Mouse (Mus musculus): ENCODE results near the gene Ldhc. TPM values are rescaled to one million over a fixed set of nuclear protein-coding genes. Genes with fewer than 3 reads are reported as not detected.

The Ldhc gene
- polyA plus RNA-seq, 1 experiment from 2014 or later: not detected

- H3K27me3 ChIP-seq: no peaks in the 10 kb centered on the region
- no peak for ATAC-seq (replicated peaks)
- peaks cover 23% of the 10 kb centered on the region for H3K4me1 ChIP-seq
These were observed 25.9 kb upstream of the Ldhc start for GRCm38 (mm10) chr7:46834994-46835610.

GRCm38 (mm10) chr7:46836357-46836756 lies 24.6 kb upstream of the Ldhc start:
- no peak for ATAC-seq (replicated peaks)

More at GRCm38 (mm10) chr7:46834994-46835610, 25.9 kb upstream of the Ldhc start:
- Histone ChIP-seq H3K27ac (replicated peaks) (no peak overlapping the region), H3K9ac (replicated peaks) (no peak overlapping the region), H3K36me3 (no peaks in the 10 kb centered on the region), H3K4me2 (replicated peaks) (no peak overlapping the region), H3K9me3 (no peaks in the 10 kb centered on the region), H3K4me3 (no peak overlapping the region)
- 24% methylated on average over 14 of the region's 14 CpGs for WGBS

GRCm38 (mm10) chr7:46837073-46837472 lies 23.9 kb upstream of the Ldhc start:
- Histone ChIP-seq H3K27ac (replicated peaks) (no peak overlapping the region), H3K4me3 (no peak overlapping the region), H3K4me1 (peaks cover 23% of the 10 kb centered on the region), H3K4me2 (replicated peaks) (no peak overlapping the region), H3K27me3 (no peaks in the 10 kb centered on the region), H3K9me3 (no peaks in the 10 kb centered on the region), H3K36me3 (no peaks in the 10 kb centered on the region), H3K9ac (replicated peaks) (no peak overlapping the region)
- ATAC-seq (replicated peaks): no peak
- 48% methylated on average over 5 of the region's 5 CpGs for WGBS

More at GRCm38 (mm10) chr7:46836357-46836756, 24.6 kb upstream of the Ldhc start:
- Histone ChIP-seq H3K27ac (replicated peaks) (no peak overlapping the region), H3K36me3 (no peaks in the 10 kb centered on the region), H3K9me3 (no peaks in the 10 kb centered on the region), H3K4me1 (peaks cover 23% of the 10 kb centered on the region), H3K27me3 (no peaks in the 10 kb centered on the region), H3K9ac (replicated peaks) (no peak overlapping the region), H3K4me3 (no peak overlapping the region), H3K4me2 (replicated peaks) (no peak overlapping the region)
- 90% methylated on average over 5 of the region's 5 CpGs for WGBS

GRCm38 (mm10) chr7:46838104-46838671 lies 22.8 kb upstream of the Ldhc start:
- Histone ChIP-seq H3K4me1 (peaks cover 23% of the 10 kb centered on the region), H3K27me3 (no peaks in the 10 kb centered on the region), H3K4me3 (no peak overlapping the region), H3K9ac (replicated peaks) (0 out of 2 replicates have a peak overlapping the region, but pooled peaks have one; percentile 10), H3K4me2 (replicated peaks) (peak overlapping the region; percentile 31), H3K27ac (replicated peaks) (peak overlapping the region; percentile 81), H3K9me3 (no peaks in the 10 kb centered on the region), H3K36me3 (no peaks in the 10 kb centered on the region)
- WGBS: 2% methylated on average over 8 of the region's 9 CpGs
- peak; percentile 72 for ATAC-seq (replicated peaks)

- peaks cover 23% of the 10 kb centered on the region for H3K4me1 ChIP-seq
- H3K4me3 ChIP-seq: 0 out of 2 replicates have a peak overlapping the region, but pooled peaks have one; percentile 14
- 9% methylated on average over 8 of the region's 8 CpGs for WGBS
- H3K9me3 ChIP-seq: no peaks in the 10 kb centered on the region
- ATAC-seq (replicated peaks): peak; percentile 87
- no peaks in the 10 kb centered on the region for H3K36me3 ChIP-seq
- H3K27ac ChIP-seq (replicated peaks): peak overlapping the region; percentile 81
- H3K9ac ChIP-seq (replicated peaks): no peak overlapping the region
- H3K27me3 ChIP-seq: no peaks in the 10 kb centered on the region
- H3K4me2 ChIP-seq (replicated peaks): peak overlapping the region; percentile 31
These were observed 22.1 kb upstream of the Ldhc start for GRCm38 (mm10) chr7:46838891-46839302.

GRCm38 (mm10) chr7:46839446-46839845 lies 21.6 kb upstream of the Ldhc start:
- H3K27me3 ChIP-seq: no peaks in the 10 kb centered on the region
- H3K36me3 ChIP-seq: no peaks in the 10 kb centered on the region
- H3K9me3 ChIP-seq: no peaks in the 10 kb centered on the region
- H3K4me3 ChIP-seq: no peak overlapping the region
- peak overlapping the region; percentile 31; the same call in 1 of the 2 replicates for H3K4me2 ChIP-seq (replicated peaks)
- no peak overlapping the region for H3K9ac ChIP-seq (replicated peaks)
- WGBS: 46% methylated on average over 7 of the region's 7 CpGs
- H3K4me1 ChIP-seq: peaks cover 23% of the 10 kb centered on the region
- H3K27ac ChIP-seq (replicated peaks): peak overlapping the region; percentile 81
- no peak for ATAC-seq (replicated peaks)

GRCm38 (mm10) chr7:46839861-46840260 lies 21.1 kb upstream of the Ldhc start:
- H3K36me3 ChIP-seq: no peaks in the 10 kb centered on the region
- no peak overlapping the region for H3K4me2 ChIP-seq (replicated peaks)
- 74% methylated on average over 5 of the region's 5 CpGs for WGBS
- no peaks in the 10 kb centered on the region for H3K27me3 ChIP-seq
- no peak for ATAC-seq (replicated peaks)
- H3K27ac ChIP-seq (replicated peaks): no peak overlapping the region
- no peak overlapping the region for H3K9ac ChIP-seq (replicated peaks)
- no peaks in the 10 kb centered on the region for H3K9me3 ChIP-seq
- H3K4me1 ChIP-seq: peaks cover 23% of the 10 kb centered on the region
- H3K4me3 ChIP-seq: no peak overlapping the region

- peaks cover 27% of the 10 kb centered on the region for H3K4me1 ChIP-seq
- no peak overlapping the region for H3K4me3 ChIP-seq
- no peaks in the 10 kb centered on the region for H3K36me3 ChIP-seq
- H3K27me3 ChIP-seq: no peaks in the 10 kb centered on the region
- no peak overlapping the region for H3K27ac ChIP-seq (replicated peaks)
- 51% methylated on average over 4 of the region's 4 CpGs for WGBS
- H3K9me3 ChIP-seq: no peaks in the 10 kb centered on the region
- no peak overlapping the region for H3K4me2 ChIP-seq (replicated peaks)
- no peak overlapping the region for H3K9ac ChIP-seq (replicated peaks)
- no peak for ATAC-seq (replicated peaks)
These were observed 20.7 kb upstream of the Ldhc start for GRCm38 (mm10) chr7:46840326-46840725.

- H3K4me3 ChIP-seq: no peak within 1 kb of the TSS
- 25% methylated on average over 6 of the region's 6 CpGs for WGBS
- no peak within 1 kb of the TSS for H3K27ac ChIP-seq (replicated peaks)
- no peak within 1 kb of the TSS for H3K9ac ChIP-seq (replicated peaks)
- no peaks in the 10 kb centered on the region for H3K9me3 ChIP-seq
- H3K4me1 ChIP-seq: peaks cover 26% of the 10 kb centered on the region
- no peaks in the 10 kb centered on the region for H3K36me3 ChIP-seq
- H3K4me2 ChIP-seq (replicated peaks): no peak within 1 kb of the TSS
- H3K27me3 ChIP-seq: no peaks in the 10 kb centered on the region
- no peak for ATAC-seq (replicated peaks)
These were observed 20.0 kb upstream of the Ldhc start, which contains the start of gene Ldha for GRCm38 (mm10) chr7:46840787-46841525. TSS of gene Ldha (plus strand) at chr7:46841475.

GRCm38 (mm10) chr7:46842278-46842677 lies 18.7 kb upstream of the Ldhc start:
- Histone ChIP-seq H3K9me3 (no peaks in the 10 kb centered on the region), H3K27ac (replicated peaks) (no peak overlapping the region), H3K4me1 (peaks cover 36% of the 10 kb centered on the region), H3K4me2 (replicated peaks) (no peak overlapping the region), H3K27me3 (no peaks in the 10 kb centered on the region), H3K9ac (replicated peaks) (no peak overlapping the region), H3K4me3 (no peak overlapping the region), H3K36me3 (no peaks in the 10 kb centered on the region)
- no peak for ATAC-seq (replicated peaks)
- 28% methylated on average over 5 of the region's 5 CpGs for WGBS

- ATAC-seq (replicated peaks): no peak
- H3K9ac ChIP-seq (replicated peaks): no peak overlapping the region
These were observed 17.4 kb upstream of the Ldhc start for GRCm38 (mm10) chr7:46843576-46843975.

More at GRCm38 (mm10) chr7:46843576-46843975, 17.4 kb upstream of the Ldhc start:
- Histone ChIP-seq H3K9me3 (no peaks in the 10 kb centered on the region), H3K27me3 (no peaks in the 10 kb centered on the region), H3K36me3 (peaks cover 3% of the 10 kb centered on the region; the same call in 1 of the 2 replicates), H3K4me3 (no peak overlapping the region), H3K27ac (replicated peaks) (no peak overlapping the region), H3K4me1 (peaks cover 31% of the 10 kb centered on the region), H3K4me2 (replicated peaks) (no peak overlapping the region)
- WGBS: 88% methylated on average over 4 of the region's 4 CpGs
